Mouse (Mus musculus): ENCODE data around the gene Tprgl.

Gene Tprgl

DNA sequence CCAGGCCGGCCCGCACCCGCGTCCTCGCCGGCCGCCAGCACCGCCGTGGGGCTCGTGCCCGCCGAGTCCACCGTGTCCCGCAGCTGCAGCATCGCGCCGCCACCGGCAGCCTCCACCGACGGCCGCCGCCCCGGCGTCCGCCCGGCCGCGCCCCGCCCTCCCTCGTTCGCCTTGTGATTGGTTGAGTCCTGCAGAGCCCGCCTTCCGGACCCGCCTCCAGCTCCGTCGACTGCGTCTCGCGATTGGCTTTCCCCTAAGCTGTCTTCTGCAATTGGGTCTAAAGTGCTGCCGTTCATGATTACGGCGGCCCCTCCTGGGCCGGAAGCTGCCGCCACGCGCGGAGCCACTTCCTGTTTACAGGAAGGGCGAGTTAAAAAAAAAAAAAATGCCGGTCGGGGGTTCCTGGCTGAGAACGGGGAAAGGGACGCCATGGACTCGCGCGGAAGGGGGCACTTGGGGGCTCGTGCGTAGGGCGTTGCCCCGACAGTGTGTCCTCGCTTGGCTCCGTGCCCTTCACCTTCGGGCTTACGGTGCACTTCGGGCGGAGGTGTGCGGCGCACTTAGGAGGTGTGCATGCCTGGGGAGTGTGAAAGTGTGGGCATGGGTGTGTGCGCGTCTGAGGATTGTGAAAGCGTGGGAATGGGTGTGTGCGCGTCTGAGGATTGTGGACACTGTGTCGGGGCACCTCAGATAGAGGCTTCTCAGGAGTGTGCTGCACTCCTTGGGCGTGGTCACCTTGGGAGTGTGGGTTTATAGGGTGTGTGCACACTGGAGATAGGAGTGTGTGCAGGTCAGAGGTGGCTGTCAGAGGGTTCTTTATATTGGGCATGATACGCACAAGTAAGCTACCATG, at the start of gene Tprgl:
TSS of gene Tprgl (minus strand) at position 129 of the 853 bp plus-strand sequence.
- DNase-seq (ENCODE audit: low spot score in 2 of 2), result peak; percentile 95 to 97

DNA sequence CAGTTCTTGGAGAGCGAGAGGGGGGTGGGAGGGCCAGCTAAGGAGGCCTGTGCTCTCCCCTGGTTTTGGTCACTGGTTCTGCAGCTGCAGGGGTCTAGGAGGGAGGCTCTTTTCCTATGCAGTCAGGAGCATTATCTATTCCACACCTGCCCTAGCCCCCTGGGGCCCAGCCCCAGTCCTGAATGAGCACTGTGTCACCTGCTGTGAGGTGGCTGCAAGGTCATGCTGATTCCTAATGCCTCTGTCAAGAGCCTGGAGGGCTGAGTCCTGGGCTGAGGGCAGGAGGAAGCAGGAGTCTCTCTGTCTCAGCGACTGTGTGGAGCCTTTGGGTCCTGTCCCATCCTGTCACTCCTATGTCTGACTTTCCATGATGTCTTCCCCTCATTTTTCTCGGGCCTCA, 49.4 kb upstream of the Tprgl start:
- DNase-seq (ENCODE audit: low spot score in 2 of 2), result no peak

DNA sequence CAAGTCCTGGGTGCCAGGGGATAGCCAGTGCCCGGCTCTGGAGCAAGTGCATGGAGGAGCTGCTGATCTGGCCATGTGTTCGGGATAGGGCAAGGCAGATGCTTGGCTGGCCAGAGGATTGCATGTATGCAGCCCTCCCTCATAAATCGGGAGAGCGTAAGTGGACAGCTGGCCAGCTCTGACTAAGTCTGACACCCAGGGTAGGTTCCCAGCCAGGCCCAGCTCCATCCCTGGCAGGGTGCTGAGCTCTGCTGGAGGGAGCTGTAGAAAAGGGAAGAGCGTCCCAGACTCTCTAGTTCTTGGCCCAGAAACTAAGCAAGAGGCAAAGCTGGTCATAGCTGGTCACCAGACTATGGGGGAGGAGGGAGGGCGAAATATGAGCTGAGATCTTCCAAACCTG, 48.6 kb upstream of the Tprgl start:
- DNase-seq (ENCODE audit: low spot score in 2 of 2), result no peak

DNA sequence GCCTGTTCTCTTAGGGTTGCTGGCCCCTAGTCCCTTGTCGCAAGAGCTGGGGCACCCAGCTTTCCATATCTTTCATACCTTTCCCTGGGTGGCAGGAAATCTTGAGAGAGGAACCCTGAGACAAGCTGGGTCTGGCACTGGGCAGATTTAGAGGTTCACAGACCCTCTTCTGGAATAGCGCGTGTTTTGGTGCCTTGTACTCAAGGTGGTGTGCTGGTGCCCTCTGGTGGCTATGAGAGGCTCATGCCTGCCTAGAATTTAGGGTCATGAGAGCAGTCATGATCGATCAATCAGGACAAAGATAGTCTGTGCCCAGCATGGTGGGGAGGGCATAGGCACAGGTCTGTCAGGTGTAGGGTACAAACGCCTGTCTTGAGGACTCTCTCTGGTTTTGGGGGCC, 46.8 kb upstream of the Tprgl start:
- peak; percentile 17 to 45 for DNase-seq (ENCODE audit: low spot score in 2 of 2)

DNA sequence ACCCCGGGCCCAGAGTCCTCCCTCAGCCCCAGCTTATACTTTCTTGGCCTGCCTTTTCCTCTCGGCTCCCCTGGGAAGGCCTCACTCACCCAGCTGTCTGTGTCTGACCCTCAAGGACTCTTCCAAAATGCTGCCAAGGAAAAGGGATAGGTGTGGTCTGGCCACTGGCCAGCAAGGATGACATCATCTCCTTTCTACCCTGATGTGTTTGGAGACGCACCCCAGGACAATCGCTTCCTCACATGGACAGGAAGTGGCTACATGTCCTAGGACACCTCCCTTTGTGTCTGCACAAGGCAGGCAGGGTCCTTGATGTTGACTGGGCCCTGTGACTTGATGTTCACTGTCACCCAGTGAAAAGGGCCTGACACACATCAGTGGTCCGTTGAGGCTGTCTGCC, 44.9 kb upstream of the Tprgl start:
- DNase-seq (ENCODE audit: low spot score in 2 of 2), result no peak

DNA sequence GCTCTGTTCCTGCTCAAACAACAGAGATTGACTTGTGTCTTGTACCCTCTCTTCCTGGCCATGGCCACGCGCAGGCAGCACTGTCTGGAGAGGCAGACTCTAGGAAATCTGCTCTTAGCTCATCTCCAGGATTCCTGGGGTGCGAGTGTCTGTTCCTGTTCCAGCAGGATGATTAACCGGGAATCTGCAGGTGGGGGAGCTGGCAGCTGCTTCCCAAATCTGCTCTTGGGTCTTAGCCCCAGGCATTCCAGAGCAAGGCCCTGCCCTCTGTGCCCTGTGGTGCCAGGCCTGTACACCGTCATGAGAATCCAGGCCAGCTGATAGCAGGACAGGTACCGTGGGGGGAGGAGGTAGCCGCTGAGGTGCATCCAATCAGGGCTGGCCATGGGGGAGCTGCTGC, 44.1 kb upstream of the Tprgl start:
- no peak for DNase-seq (ENCODE audit: low spot score in 2 of 2)

DNA sequence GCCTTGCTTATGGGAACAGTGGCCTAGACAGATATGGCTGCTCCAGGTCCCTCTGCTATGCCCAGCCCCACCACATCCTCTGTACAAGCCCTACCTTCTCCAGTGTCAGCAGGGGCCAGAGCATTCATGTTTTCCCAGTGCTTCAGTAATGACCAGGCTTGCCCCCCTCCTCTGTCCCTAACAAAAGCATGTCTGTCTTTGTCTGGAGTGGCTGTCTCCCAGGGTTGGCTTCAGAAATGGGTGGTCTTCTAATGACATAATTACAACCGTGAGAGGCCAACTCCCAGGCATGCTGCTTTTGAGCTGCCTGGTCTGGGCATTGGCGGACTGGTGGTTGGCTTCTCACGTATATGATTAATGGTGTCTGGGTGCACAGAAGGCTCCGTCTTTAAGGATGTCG, 41.0 kb upstream of the Tprgl start:
- DNase-seq (ENCODE audit: low spot score in 2 of 2), result no peak

GRCm38 (mm10) chr4:154198377-154198961, 38.0 kb upstream of the Tprgl start:
- no peak for DNase-seq (ENCODE audit: low spot score in 2 of 2)

- no peak for DNase-seq (ENCODE audit: low spot score in 2 of 2)
Measured at GRCm38 (mm10) chr4:154197961-154198360, 37.5 kb upstream of the Tprgl start.

- no peak for DNase-seq (ENCODE audit: low spot score in 2 of 2)
Measured at GRCm38 (mm10) chr4:154188948-154189347, 28.5 kb upstream of the Tprgl start.

- DNase-seq (ENCODE audit: low spot score in 2 of 2), result no peak
Measured at GRCm38 (mm10) chr4:154186002-154186537, 25.6 kb upstream of the Tprgl start.

DNA sequence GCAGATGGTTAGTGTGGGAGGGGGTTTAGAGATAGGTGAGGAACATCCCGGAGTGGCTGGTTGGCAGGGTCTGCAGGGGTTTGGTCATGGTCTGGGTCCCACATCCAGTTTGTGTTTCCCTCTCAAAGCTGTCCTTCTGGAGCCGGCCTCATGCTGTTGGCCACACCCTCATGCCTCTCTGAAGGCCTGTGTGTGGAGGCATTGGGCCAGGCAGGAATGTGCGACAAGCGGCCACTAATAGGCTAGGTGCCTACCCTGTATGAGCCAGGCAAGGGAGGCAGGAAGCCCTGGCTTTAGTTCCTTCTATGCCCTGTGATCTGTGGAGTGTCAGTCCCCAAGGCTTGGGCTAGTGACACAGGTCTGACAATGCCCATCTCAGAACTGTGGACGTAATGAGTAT, 24.5 kb upstream of the Tprgl start:
- no peak for DNase-seq (ENCODE audit: low spot score in 2 of 2)

- DNase-seq (ENCODE audit: low spot score in 2 of 2), result no peak
Measured at GRCm38 (mm10) chr4:154183566-154183965, 23.1 kb upstream of the Tprgl start.

DNA sequence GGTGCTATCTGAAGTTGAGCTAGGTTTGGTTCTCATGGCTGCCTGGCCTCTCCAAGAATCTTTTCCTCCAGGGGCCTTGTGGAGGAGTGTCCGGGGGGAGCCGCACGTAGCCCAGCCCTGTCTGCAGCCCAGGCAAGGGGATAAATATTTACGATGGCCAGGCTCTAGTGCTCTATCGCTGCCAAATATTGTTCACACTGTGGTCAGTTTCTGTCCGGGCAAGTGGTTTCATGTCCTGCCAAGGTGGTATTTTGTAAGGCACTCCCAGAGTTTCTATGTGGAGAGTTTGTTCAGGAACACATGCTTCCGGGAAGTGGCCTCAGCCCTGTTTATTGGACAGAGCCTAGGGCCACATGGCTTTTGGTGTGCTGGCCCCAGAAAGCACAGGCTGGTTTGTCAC, 20.5 kb upstream of the Tprgl start:
- DNase-seq (ENCODE audit: low spot score in 2 of 2), result no peak

- DNase-seq (ENCODE audit: low spot score in 2 of 2), result no peak
Measured at GRCm38 (mm10) chr4:154177257-154177656, 16.8 kb upstream of the Tprgl start.

DNA sequence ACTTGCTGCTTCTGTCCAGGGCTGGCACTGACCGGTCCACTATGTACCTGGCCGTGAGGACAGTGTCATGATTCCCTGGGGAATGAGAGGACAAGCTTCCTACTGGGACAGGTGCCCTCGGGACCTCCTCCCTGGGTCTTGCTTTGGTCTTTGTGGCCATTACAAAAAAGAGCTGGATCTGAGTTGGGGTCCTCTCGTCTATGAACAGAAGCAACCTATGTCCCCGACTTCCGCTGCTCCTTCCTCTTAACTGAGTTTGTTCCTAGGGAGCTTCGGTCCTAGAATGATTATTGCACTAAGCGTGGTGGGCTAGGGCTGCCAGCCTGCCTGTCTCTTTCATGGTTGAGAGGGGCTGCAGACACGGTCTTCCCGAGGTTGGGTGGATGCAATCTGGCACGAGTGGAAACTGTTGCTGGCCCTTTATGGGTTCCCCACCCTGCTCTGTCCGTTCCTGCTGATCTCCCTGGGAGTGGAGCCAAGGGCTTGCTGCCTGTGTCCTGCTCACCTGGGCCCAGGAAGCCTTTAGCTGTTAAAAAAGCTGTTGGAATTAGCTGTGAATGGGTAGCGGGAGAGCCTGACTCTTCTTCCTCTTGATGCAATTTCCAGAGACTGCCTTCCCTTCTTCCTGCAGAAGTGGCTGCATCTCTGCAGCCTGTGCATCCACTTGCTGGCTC, 11.6 kb upstream of the Tprgl start:
- DNase-seq (ENCODE audit: low spot score in 2 of 2), result no peak

DNA sequence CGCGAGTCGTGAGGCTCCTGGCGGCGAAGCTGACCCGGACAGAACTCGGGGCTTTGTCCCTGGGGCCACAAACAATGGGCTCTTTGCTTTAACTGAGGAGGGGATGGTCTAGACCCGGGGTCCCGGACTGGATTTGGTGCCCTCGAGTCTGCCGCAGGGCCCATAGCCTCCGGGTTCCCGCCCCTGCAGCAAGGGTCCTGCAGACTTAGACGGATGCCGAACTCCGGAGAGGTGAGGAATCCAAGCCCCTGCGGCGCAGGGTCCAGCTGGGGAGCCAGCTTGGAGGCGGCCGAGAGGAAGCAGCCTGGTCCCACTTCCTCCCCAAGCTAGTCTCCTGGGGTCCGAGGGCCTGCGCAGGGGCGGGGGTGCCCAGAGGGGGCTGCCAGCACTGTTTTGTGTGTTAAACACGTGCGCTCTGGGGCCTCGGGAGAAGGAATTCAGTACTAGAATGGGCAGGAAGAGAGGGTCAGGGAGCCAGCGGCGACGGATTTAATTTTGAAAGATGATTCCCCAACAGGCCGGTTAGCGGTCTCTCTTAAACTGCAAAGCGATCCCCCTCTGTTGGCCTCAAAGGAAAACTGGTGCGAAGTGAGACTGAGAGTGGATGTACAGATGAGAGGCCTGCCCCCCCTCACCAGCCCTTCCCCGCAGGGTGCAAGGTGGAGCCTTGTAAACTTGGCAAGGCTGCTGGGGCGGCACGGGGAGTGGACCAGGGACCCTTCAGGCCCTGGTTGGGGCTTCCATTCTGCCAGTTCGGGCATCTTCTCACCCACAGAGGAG, 10.9 kb upstream of the Tprgl start:
- no peak for DNase-seq (ENCODE audit: low spot score in 2 of 2)

DNA sequence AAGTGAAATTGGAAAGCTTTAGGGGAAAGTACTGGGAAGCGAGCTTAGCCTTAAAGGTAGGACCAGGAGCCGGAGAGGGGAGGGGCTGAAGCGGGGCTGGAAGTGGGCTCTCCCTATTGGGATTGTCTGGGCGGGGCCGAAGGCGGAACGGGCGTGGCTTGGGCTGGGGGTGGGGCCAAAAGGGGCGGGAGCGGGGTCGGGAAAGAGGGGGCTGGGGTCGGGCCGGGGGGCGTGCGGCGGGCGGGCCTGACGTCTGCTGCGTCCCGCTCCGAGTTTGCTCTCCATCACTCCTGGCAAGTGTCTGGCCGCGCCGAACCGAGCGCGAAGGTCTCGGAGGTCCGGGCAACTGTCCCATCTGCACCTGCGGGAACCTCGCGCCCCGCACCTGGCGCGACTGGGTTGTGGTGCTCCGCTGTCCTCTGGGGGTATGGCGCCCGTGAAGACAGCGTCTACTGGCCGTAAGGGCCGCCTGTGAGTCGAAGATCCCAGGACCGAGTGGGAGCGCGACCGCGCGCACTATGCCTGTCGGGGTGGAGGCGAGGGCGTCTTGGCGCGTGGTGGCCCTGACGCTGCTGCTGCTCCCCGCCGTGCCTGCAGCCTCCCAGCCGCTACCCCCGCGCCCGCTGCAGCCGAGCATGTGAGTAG, 10.2 kb upstream of the Tprgl start, which contains the start of gene Megf6:
TSS of gene Megf6 (plus strand) at position 225 of the 645 bp plus-strand sequence.
- DNase-seq (ENCODE audit: low spot score in 2 of 2), result no peak

DNA sequence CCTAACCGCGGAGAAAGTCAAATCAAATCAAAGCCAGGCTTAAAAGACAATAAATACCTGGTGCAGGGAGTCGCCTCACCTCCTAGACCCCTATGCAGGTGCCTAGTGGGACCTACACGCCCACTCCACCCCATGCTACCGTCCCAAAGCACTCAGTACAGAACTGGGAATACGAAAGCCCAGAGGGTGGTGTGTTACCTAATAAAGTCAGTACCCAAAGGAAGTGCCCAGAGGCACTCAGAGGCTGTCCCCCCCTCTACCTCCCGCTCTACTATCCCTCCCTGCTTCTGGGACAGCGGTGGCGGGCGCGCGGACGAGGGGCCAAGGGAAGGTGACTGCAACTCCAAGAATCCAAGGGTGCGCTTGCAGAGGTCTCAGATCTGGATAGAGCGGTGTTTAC, 9.6 kb upstream of the Tprgl start:
- no peak for DNase-seq (ENCODE audit: low spot score in 2 of 2)

GRCm38 (mm10) chr4:154167053-154167452, 6.6 kb upstream of the Tprgl start:
- DNase-seq (ENCODE audit: low spot score in 2 of 2), result peak in 1 of 2 experiments; percentile 49

- peak; percentile 58 to 71 for DNase-seq (ENCODE audit: low spot score in 2 of 2)
Measured at GRCm38 (mm10) chr4:154163296-154163695, 2.8 kb upstream of the Tprgl start.
